Mouse (Mus musculus): Measurements from ENCODE around the gene Pde6d. TPM values are rescaled to one million over a fixed set of nuclear protein-coding genes. Genes with fewer than 3 reads are reported as not detected.
A peak's percentile ranks its signal among the peaks of the same experiment; 100 is the strongest.

The Pde6d gene
- 10 to 100 TPM; 47.3 to 48.9 TPM for total RNA-seq (2021)
- long read RNA-seq, transcript Pde6d-201 (5 exons, 1,159 nt), result major isoform, 37 of 46 reads
- long read RNA-seq, partial matches to known transcripts, result 0 of 46 reads
- long read RNA-seq, other reads (novel, unspliced or antisense), result 8 of 46 reads

- peak; percentile 96 to 98 for DNase-seq (ENCODE audit: low spot score in 2 of 2)
Observed at GRCm38 (mm10) chr1:86582451-86583096, at the start of gene Pde6d, which contains the start of gene Cops7b. Gene Pde6d (minus strand): TSS chr1:86582629. Gene Cops7b (plus strand): TSS chr1:86582904.

- DNase-seq (ENCODE audit: low spot score in 2 of 2), result no peak
Observed at GRCm38 (mm10) chr1:86630527-86630926, 48.1 kb upstream of the Pde6d start.

DNA sequence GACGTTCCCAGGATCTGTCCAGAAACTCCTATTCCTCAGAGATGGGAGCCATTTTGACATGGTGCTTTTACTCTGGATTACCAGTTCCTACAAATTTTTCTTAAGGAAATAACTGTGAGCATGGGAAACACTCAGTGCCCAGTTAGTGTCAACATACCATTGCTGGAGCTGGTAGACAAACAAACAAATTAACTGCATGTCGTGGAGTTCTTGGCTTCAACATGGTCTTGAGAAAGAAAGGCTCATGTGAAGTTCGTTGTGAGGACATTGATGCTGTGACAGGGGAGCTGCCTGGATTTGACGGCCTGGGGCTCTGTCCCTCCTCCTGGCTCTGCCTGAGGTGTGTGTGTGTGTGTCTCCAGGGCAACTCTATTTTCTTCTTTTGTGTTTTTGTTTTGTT is 47.5 kb upstream of the Pde6d start:
- DNase-seq (ENCODE audit: low spot score in 2 of 2), result no peak

DNA sequence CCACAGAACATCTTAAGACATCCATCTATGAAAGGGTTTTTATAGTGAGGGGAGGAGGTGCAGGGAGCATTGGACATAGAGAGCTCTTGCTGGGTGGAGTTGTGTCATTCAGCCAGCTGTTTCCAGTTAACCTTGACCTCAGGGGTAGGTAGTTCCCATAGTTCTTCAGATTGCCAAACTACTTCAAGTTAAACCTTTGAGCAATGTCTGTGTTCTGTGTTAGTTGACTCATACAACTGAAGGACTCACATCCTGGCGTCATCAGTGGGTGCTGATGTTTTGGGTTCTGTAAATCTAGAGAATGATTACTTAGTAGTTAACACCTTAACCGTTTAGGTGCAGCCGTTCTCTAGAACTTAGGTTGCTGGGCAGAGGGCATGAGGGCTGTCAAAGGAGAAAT is 45.8 kb upstream of the Pde6d start:
- no peak for DNase-seq (ENCODE audit: low spot score in 2 of 2)

DNA sequence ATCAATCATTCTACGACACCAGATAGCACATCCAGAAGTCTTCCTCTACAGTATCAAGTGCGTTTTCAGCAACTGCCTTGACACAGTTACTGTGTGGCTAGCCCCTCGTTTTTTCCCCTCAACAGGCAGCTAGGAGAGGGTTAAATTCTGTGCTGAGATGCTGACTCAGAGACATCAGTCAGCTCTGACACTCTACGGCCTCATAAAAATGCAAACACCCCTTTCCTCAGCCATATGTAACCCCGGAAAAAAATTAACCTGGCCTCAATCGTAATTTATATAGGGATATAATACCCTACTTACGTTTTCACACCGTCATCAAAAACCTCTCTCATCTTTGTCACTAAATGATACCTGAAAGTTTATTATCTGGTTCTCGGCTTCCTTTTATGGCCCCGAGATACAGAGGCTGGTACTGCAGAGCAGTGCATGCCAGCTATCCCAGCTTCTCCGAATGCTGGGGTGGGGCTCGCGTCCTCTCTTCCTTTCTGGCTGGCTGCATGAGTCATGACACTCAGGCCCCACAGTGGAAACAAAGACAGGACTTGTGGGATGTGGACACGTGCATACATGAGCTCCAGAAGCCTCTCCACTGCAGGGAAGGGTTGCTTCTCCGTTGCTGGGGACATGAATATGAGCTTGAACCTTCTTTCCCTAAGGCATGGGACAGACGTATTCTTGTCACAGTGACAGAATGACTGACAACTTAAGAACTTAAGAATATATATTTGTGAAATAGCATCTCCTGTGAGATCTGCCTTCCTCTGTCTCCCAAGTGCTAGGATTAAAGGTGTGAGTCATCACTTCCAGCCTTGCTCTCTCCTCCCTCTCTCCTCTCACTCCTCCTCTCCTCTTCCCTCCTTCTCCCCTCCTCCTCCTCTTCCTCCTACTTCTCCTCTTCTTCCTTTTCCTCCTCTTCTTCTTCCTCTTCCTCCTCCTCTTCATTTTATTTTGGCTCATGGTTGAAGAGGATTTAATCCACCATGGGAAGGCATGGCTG is 40.9 kb upstream of the Pde6d start:
- DNase-seq (ENCODE audit: low spot score in 2 of 2), result no peak

DNA sequence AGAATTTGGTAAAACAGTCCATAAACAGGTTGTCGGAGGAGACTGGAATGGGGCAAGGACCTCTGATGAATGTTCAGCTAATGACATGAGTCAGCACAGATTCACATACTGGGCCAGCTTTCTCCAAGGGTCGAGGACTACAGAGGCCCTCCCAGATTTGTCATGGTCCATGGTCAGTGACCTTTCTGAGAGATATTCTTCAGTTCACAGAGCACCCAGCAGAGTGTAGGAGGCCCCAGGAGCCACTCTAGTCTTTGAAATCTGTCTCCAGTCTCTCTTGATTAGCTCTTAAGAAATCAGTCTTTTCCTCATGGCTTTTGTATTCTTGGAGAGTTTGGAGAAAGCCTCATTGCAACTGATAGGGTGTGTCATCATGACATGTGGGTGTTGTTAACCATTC is 39.9 kb upstream of the Pde6d start:
- no peak for DNase-seq (ENCODE audit: low spot score in 2 of 2)

GRCm38 (mm10) chr1:86618454-86619125 is 36.2 kb upstream of the Pde6d start:
- peak; percentile 48 to 91 for DNase-seq (ENCODE audit: low spot score in 2 of 2)

GRCm38 (mm10) chr1:86614269-86614668 is 31.8 kb upstream of the Pde6d start:
- DNase-seq (ENCODE audit: low spot score in 2 of 2), result peak in 1 of 2 experiments; percentile 29

DNA sequence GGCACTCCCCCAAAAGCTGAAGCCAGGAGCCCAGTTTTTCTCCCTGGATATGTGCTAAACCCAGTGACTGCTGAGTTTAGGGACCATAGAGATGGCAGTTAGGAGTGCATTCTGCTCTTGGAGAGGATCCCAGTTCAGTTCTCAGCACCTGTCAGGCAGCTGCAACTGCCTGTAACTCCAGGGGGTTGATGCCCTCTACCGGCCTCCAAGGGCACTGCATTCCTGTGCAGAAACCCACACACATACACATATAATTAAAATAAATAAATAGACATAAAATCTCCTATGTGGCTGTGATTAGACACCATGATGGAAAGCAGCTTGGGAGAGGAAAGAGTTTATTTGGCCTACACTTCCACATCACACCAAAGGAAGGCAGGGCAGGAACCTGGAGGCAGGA is 29.7 kb upstream of the Pde6d start:
- DNase-seq (ENCODE audit: low spot score in 2 of 2), result no peak

- DNase-seq (ENCODE audit: low spot score in 2 of 2), result no peak
Observed at GRCm38 (mm10) chr1:86610954-86611353, 28.5 kb upstream of the Pde6d start.

- no peak for DNase-seq (ENCODE audit: low spot score in 2 of 2)
Observed at GRCm38 (mm10) chr1:86600117-86600516, 17.7 kb upstream of the Pde6d start.

DNA sequence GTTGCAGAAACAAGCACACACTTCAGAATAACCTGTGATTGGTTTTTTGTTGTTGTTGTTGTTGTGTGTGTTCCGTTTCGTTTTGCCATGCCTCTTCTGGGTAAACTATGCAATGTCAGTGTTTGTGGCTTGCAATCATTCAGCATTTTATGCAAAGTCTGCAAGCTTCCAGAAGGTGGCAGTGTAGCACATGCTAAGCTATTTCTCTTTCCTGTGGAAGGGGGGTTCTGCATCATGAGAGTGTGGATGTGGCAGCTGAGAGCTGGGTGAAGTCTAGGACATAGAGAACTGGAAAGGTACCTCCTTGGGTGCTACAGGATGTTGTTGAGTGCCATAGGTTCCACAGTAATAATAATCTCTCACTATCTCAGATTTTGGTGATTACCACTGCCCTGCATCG is 16.1 kb upstream of the Pde6d start:
- DNase-seq (ENCODE audit: low spot score in 2 of 2), result peak in 1 of 2 experiments; percentile 33

DNA sequence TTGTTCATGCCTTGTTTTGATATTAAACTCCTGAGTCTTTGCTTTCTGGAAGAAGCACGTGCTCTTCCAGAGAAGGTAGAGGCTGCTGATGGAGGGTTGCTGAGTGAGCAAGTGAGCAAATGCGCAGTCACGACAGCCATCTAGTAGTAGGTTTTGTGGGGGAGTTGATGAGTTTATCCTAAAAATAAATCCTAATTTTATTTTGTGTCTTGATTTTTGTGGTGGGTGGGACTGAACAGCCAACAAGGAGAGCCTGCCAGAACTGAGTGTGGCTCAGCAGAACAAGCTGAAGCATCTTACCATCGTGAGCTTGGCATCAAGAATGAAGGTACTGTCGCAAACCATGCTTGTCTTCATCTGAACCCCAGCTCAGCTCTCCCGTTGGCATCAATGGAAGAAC is 14.1 kb upstream of the Pde6d start:
- peak; percentile 16 to 60 for DNase-seq (ENCODE audit: low spot score in 2 of 2)

DNA sequence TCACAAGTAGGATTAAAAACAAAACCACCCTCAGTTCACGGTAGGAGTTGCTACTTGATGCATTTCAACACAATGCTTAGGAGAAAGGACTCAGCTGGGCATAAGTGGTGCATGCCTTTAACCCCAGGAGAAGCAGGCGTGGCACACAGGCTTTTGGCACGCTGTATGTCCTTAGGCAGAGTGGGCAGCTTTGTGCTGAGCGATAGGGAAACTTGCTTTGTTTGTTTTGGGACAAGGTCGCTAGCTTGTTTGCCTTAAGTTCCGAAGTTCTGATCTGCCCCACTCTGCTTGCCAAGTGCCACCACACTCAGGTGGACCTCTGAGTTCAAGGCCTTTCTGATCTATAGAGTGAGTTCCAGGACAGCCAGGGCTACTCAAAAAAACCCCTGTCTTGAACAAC is 12.9 kb upstream of the Pde6d start:
- no peak for DNase-seq (ENCODE audit: low spot score in 2 of 2)

DNA sequence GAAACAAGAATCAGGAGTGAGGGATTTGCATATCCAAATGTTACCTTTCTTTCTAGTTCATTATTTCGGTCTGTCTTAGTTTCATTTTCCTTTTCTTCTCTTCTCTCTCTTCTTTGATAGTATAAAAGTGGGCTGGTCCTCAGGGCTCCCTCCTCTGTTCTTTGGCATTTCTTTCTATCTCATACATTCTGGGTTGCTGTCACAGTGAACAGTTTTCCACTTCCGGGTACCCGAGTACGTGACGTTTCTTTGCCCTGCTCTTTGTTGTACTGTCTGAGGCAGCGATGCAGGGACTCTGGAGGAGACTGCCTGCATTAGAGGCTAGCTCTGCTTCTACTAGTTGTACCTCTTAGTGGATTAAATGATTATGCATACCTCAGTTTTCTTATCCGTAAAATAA is 12.1 kb upstream of the Pde6d start:
- DNase-seq (ENCODE audit: low spot score in 2 of 2), result no peak

DNA sequence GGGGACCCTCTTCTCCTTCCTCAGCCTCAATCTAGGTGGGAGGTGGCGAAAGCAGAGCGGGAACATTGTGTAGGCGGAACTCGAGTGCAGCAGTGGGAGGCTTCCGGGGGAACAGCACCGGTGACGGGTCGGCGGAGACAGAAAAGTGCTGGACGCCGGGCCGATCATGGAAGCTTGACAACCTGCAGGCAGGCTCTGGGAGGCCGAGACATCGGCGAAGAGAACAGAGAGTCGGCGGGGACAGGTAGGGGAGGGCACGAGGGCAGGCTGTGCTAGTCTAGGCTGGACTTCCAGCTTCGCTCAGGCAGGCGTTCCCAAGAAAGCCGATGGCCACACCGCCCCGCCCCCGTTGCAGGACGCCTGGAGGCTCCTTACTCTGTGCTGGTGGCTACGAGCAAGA is 4.6 kb upstream of the Pde6d start:
- DNase-seq (ENCODE audit: low spot score in 2 of 2), result peak; percentile 52 to 79

- no peak for DNase-seq (ENCODE audit: low spot score in 2 of 2)
Observed at GRCm38 (mm10) chr1:86583709-86584108, 1.3 kb upstream of the Pde6d start.

- no peak for DNase-seq (ENCODE audit: low spot score in 2 of 2)
Observed at GRCm38 (mm10) chr1:86581692-86582450, 558 bp downstream of the Pde6d start.

DNA sequence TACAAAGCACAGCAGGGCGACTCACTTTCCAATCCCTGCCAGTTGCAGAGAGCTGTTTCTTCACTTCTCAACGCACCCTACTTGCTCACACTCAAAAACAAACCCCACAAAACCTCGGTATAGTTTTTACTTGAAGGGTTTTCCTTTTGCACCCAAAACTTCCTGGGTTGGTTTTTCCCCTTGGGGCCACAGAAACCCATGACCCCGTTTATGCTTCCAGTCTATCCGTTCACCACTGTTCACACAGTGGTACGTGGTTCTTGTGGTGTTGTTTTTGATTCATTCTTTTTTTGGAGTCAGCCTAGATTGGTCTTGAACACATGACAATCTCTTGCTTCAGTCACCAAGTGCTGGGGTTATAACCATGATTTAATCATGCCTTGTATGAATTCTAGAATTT is 2.0 kb downstream of the Pde6d start:
- no peak for DNase-seq (ENCODE audit: low spot score in 2 of 2)

DNA sequence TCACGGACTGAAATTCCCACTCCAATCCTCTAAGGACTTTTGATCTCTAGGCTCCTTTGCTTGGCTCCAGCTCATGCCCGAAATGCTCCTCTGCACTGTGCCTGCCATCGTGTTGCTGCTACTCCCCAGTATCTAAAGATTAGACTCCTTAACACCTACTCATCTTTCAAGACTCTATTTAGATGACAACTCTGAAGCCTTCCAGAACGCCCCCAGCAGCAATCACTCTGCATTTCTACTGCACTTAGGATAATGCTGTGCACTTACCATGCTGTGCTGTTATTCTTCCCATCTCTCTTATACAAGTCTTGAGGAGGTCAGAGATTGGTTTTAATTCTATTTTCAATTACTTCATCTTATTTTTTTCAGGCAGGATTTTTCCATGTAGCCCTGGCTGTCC is 10.5 kb downstream of the Pde6d start:
- DNase-seq (ENCODE audit: low spot score in 2 of 2), result no peak

DNA sequence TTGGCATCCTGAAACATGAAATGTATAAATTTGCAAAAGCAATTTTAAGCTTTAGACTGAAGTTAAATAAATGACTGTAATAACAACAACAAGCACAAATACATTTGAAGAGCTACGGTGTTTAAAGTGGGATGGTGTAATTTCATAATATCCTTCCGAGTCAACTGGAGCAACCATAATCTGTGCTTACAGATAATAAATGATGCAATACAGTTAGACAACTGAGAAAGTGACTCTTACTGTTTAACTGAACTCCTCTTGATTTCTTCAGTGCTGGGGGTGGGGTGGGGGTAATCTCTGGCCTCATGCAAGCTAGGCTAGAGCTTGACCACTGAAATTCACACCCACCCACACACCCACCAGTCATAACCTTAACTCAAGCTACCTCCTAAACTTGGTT is 11.0 kb downstream of the Pde6d start:
- no peak for DNase-seq (ENCODE audit: low spot score in 2 of 2)
